Mouse (Mus musculus) layer of hippocampus, adult 8-10 months (tissue): ENCODE measurements around the gene Babam2. TPM values are rescaled to one million over a fixed set of nuclear protein-coding genes. Genes with fewer than 3 reads are reported as not detected.

Experiments used
- DNase-seq, 2 experiments: peaks; one replicate each; pipeline ENCODE4 v3.0.0; 2022; ENCODE audit warnings: low spot score in 2 of 2
- total RNA-seq, 4 experiments: library from RNA; stranded (reverse); gene quantifications; 2 replicates each; pipeline ENCODE4 v1.2.4; 2022

The Babam2 gene
- total RNA-seq, 4 experiments from 2014 or later, result 49.4 to 52.1 (median 50.4) TPM

GRCm38 (mm10) chr5:31983817-31984368 lies 286.4 kb downstream of the Babam2 start:
- DNase-seq, result no peak

GRCm38 (mm10) chr5:31984369-31984961 lies 287.0 kb downstream of the Babam2 start:
- DNase-seq, result peak in 1 of 2 experiments; percentile 28

DNA sequence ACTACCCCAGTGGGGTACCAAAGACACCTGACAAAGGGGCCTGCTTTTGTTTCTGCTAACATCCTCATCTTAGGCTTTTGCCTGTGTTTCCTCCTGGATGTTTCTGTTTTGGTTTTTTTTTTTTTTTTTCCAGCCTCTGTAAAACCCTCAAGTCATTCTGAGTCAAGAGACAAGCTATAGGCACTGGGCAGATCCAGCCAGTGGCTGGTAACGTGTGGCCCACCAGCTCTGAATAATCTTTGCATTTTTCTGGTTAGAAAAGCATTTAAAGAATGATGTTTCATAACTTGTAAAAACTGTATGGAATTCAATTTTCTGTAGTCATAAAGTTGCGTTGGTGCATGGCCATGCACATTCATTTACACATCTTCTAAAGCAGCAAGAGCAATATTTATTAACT lies 287.5 kb downstream of the Babam2 start:
- DNase-seq, result no peak

DNA sequence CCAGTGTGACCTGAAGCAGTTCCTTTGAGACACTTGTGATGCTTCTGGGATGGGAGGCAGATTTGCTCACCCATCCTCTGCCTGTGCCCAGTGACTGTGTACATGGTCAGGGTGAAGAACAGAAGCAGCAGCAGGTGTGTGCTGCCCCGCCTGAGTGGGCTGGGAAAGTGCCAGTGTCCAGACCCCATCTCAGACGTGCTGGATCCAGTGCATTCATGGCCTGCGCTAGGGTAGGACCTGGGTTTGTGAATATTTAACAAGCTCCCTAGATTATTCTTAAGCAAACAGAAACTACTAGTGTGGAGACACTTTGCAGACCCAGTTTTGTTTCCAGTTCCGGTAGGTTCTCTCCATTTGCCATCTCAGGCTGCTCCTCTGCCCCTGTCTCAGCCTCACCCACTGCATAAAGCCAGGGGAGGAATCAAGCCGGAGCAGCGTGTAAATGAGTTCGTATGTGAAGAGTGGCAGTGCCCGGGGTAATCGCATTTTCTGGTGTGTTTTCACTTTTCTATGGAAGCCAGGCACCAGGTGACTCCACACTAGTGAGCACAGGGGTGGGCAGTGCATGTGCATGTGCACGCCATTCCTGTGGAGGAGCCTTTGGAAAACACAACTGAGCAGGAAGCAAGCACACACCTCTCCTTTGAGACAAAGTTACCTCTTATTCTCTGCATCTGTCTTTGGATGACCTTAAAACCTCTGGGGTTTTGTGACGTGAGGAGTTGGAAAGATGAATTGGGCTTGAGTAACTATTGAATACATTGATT lies 290.2 kb downstream of the Babam2 start:
- no peak for DNase-seq

DNA sequence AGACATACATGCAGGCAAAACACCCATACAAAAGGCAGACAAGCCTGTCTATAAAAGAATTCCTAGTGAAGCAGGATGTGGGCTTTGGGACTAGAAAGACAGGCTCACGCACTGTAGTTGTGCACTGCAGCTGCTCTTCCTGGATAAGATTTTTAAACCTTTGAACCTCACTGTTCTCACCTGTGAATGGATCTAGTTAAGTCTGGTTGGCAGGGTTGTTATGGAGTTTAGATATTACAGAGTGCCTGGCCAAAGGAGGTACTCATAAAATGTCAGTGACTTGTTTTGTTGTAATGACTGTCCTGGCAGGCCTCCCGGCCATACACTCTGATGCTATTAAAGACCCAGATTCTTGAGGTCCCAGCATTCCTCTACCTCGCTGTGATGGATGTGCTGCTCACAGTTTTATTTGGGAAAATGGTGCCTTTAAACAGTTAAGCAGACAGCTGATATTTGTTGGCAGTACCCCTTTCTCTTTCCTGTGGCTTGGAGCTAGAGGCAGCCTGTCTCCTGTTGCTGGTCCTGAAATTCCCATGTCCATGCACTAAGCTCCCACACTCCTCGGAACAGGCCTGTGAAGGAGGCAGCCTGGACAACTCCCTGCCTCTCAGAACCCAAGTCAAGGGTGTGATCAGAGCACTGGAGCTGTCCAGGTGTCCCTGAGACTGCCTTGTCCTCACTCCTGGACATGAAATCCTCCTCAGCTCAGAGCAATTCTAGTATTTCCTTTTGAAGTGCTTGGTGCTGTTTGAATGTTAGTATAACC lies 299.9 kb downstream of the Babam2 start:
- DNase-seq, result no peak

DNA sequence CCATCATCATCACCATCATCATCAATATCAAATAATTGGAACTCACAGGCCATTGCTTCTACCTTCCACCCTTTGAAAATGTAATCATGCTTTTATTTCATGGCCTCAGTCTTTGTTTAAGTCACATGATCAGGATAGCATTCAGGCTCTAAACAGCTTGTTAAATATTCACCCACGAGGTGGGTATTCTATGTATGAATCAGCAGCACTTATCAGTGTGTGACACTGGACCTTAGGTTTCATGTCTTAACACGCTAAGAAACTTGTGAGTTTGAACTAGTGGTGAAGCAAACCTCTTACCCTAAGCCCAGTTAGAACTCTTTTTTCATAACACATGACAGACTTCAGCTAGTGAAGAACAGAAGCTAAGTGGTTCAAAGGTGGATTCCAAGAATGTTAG lies 301.3 kb downstream of the Babam2 start:
- DNase-seq, result no peak

- DNase-seq, result no peak
Measured at GRCm38 (mm10) chr5:32000076-32000475, 302.6 kb downstream of the Babam2 start.

DNA sequence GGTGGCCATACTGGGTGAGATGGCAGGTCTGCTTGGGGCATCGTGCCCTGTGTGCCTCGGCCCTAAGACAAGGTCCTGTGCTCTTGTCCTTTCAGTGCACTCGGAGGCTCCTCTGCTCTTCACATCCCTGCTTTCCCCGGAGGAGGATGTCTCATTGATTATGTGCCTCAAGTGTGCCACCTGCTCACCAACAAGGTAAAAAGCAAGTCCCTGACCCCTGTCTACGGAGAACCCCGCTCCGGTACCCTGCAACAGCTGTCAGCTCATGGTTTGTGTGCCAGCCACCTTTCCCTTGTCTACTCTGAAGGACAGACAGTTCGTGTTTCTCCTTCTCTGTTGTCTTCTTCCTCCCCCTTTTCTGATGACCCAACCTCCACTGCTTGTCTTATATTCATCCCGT lies 303.8 kb downstream of the Babam2 start:
- DNase-seq, result no peak

- no peak for DNase-seq
Measured at GRCm38 (mm10) chr5:32001771-32002170, 304.3 kb downstream of the Babam2 start.

GRCm38 (mm10) chr5:32008401-32008800 lies 310.9 kb downstream of the Babam2 start:
- DNase-seq, result no peak

- DNase-seq, result no peak
Measured at GRCm38 (mm10) chr5:32010056-32010455, 312.6 kb downstream of the Babam2 start.

GRCm38 (mm10) chr5:32013053-32013452 lies 315.6 kb downstream of the Babam2 start:
- DNase-seq, result no peak

DNA sequence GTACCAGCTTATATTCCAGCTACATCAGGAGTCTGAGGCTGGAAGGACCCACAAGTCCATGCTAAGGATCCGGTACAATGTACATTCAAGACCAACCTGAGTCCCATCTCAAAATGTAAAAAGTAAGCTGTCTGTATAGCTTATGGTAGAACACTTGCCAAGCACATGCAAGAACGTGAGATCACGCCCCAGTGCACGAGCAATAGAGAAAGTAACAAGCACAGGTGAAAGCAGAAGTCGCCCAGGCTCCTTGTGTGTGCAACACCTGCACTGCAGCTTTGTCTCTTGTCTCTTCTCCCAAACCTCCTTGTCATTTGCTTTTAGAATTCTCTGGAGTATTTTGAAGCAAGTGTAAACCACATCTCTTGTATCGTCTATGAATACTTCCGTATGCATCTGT lies 317.3 kb downstream of the Babam2 start:
- no peak for DNase-seq

- DNase-seq, result no peak
Measured at GRCm38 (mm10) chr5:32015949-32016478, 318.5 kb downstream of the Babam2 start.

DNA sequence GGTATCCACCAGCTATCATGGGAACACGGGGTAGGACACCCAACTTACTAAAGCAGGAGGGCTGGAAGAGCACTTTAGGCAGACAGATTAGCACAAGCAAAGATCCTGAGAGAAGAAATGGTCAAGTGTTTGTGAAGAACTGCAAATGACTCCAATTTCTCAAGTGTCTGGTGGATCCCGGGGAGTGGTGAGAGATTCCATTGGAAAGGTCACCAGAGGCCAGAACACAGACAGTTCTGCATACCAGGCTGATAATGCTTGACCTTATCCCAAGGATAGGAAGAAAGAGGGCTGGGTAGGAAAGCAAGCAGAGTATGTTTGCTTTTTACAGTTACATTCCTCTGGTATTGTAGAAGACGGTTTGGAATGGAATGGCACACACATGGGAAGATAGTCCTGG lies 320.2 kb downstream of the Babam2 start:
- no peak for DNase-seq

- DNase-seq, result no peak
Measured at GRCm38 (mm10) chr5:32018276-32018675, 320.8 kb downstream of the Babam2 start.

- no peak for DNase-seq
Measured at GRCm38 (mm10) chr5:32029834-32030433, 332.4 kb downstream of the Babam2 start.

DNA sequence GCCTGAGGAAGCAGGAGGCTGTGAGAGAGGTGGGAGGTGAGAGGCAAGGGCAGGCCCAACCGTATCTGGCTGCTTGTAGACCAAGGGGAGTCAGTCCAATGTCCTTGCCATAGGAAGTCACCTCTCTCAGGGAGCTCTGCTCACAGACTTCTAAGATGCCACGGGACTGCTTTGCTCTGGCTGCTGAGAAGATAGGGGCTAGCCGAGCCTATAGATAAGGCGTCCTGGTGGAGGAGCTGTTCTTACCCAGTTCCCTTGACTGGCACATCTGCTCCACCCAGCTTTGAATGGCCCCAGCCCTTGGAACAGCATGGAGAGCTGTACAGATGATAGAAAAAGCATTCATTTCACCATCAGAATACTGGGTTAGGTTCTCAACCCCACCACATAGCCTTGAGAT lies 335.7 kb downstream of the Babam2 start:
- DNase-seq, result no peak

DNA sequence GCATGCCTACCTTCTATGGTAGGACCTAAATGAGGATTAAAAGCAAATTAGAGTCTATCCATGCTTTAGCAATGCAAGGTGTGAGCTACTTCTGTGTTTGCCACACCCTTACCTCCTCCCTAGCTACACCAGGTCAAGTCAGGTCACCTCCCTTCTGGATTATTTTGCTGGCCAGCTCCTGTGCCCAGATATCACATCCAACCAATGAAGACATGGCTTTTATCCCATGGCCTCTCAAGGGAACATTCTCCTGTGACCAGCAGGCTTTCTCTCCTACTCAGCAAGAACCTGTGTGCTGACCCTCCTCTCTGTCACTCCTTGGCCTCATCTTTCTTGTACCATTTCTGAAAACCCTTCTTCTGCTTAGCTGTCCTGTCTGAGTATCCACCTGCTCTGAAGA lies 336.1 kb downstream of the Babam2 start:
- DNase-seq, result no peak

DNA sequence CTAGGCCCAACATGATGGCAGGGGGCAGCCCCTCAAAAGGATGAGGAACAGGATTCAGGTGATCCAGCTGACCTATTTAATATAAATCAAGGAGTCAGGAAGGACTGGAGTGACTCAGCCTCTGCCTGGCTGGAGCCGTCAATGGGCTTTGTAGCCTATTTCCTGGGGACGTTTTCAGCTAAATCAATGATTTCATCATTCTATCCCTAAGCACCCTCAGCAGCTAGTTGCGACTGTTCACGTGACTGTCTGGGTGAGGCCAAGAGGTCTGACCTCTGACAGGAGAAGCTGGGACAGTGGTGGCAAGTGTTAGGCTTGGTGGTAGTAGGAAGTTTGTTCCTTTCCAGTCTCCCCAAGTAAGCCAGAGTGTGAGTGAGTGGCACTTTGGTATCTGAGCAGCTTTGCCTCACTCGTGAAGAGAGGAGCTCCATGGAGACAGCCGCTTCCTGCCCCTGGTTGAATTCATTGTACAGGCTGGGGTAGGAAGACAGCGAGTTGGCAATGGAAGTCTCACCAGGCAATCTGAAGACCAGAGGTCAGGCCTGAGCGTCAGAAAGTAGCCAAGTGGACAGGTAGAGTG lies 337.1 kb downstream of the Babam2 start:
- no peak for DNase-seq

- DNase-seq, result peak in 1 of 2 experiments; percentile 28
Measured at GRCm38 (mm10) chr5:32035721-32036320, 338.3 kb downstream of the Babam2 start.
